Mouse (Mus musculus) erythroblast, embryonic 14.5 days (primary cell): ENCODE measurements around the gene Shld1. TPM values are rescaled to one million over a fixed set of nuclear protein-coding genes. Genes with fewer than 3 reads are reported as not detected.

ENCODE experiments used
- H3K27me3 ChIP-seq: 2 replicates; pipeline ENCODE4 v1.6.1; 2012; ENCODE audit warnings: inconsistent platforms; ENCODE audit not compliant: control insufficient read depth
- H3K36me3 ChIP-seq: 2 replicates; pipeline ENCODE4 v1.6.1; 2012; ENCODE audit warnings: mild to moderate bottlenecking, inconsistent platforms; ENCODE audit not compliant: control insufficient read depth
- H3K4me1 ChIP-seq: 2 replicates; pipeline ENCODE4 v1.6.1; 2012; ENCODE audit warnings: inconsistent platforms; ENCODE audit not compliant: control insufficient read depth
- H3K4me3 ChIP-seq: replicated peaks from 2 replicates; pipeline ENCODE3; 2012; ENCODE audit warnings: moderate library complexity, mild to moderate bottlenecking, inconsistent platforms
- H3K9me3 ChIP-seq: 2 replicates; pipeline ENCODE4 v1.6.1; 2012; ENCODE audit warnings: low read length, inconsistent platforms, mixed read lengths; ENCODE audit not compliant: control insufficient read depth
- GATA1 ChIP-seq: IDR thresholded peaks from 2 replicates; pipeline ENCODE4 v1.6.1; 2012; ENCODE audit warnings: low read length, inconsistent platforms, mixed read lengths
- TAL1 ChIP-seq: IDR thresholded peaks from 3 replicates; pipeline ENCODE4 v1.6.1; 2012; ENCODE audit warnings: low read length, inconsistent platforms, mixed read lengths
- polyA plus RNA-seq: library from polyadenylated mRNA; stranded (reverse); fragments of >175 nt; gene quantifications from 2 replicates; pipeline ENCODE4 v1.2.3, GENCODE M21; 2012

The Shld1 gene
- polyA plus RNA-seq, 1 experiment = 0.12 TPM

GRCm38 (mm10) chr2:132757911-132758310, 71.2 kb downstream of the Shld1 start:
- H3K36me3 ChIP-seq = no peaks in the 10 kb centered on the region
- TF ChIP-seq TAL1 (no peak), GATA1 (no peak)
- no peak overlapping the region for H3K4me3 ChIP-seq
- no peaks in the 10 kb centered on the region for H3K27me3 ChIP-seq
- no peaks in the 10 kb centered on the region for H3K9me3 ChIP-seq
- no peaks in the 10 kb centered on the region for H3K4me1 ChIP-seq

GRCm38 (mm10) chr2:132770822-132771221, 84.1 kb downstream of the Shld1 start:
- TF ChIP-seq GATA1 = no peak
- TF ChIP-seq TAL1 = no peak
- H3K4me1 ChIP-seq = no peaks in the 10 kb centered on the region
- no peaks in the 10 kb centered on the region for H3K9me3 ChIP-seq

GRCm38 (mm10) chr2:132780978-132781377, 94.2 kb downstream of the Shld1 start, which contains the start of gene Chgb:
TSS of gene Chgb (plus strand) at chr2:132781278.
- Histone ChIP-seq H3K27me3 (peaks cover 16% of the 10 kb centered on the region), H3K36me3 (no peaks in the 10 kb centered on the region), H3K4me1 (no peaks in the 10 kb centered on the region; the same call in 1 of the 2 replicates), H3K9me3 (no peaks in the 10 kb centered on the region), H3K4me3 (no peak within 1 kb of the TSS)
- TF ChIP-seq GATA1 = no peak

More at GRCm38 (mm10) chr2:132770822-132771221, 84.1 kb downstream of the Shld1 start:
- no peaks in the 10 kb centered on the region for H3K36me3 ChIP-seq
- no peak overlapping the region for H3K4me3 ChIP-seq
- no peaks in the 10 kb centered on the region for H3K27me3 ChIP-seq

GRCm38 (mm10) chr2:132781439-132782068, 94.8 kb downstream of the Shld1 start:
- Histone ChIP-seq H3K4me1 (no peaks in the 10 kb centered on the region; the same call in 1 of the 2 replicates), H3K4me3 (no peak overlapping the region), H3K9me3 (no peaks in the 10 kb centered on the region), H3K27me3 (peaks cover 16% of the 10 kb centered on the region), H3K36me3 (no peaks in the 10 kb centered on the region)
- TF ChIP-seq TAL1 = no peak
- no peak for TF ChIP-seq GATA1

GRCm38 (mm10) chr2:132784039-132784438, 97.3 kb downstream of the Shld1 start:
- H3K36me3 ChIP-seq = no peaks in the 10 kb centered on the region

GRCm38 (mm10) chr2:132793441-132794203, 106.9 kb downstream of the Shld1 start:
- H3K4me1 ChIP-seq = no peaks in the 10 kb centered on the region
- H3K27me3 ChIP-seq = no peaks in the 10 kb centered on the region
- no peaks in the 10 kb centered on the region for H3K9me3 ChIP-seq
- TF ChIP-seq GATA1 = no peak
- TF ChIP-seq TAL1 = no peak
- no peaks in the 10 kb centered on the region for H3K36me3 ChIP-seq
- no peak overlapping the region for H3K4me3 ChIP-seq

More at GRCm38 (mm10) chr2:132784039-132784438, 97.3 kb downstream of the Shld1 start:
- no peak for TF ChIP-seq GATA1
- no peak for TF ChIP-seq TAL1
- H3K27me3 ChIP-seq = peaks cover 16% of the 10 kb centered on the region
- no peaks in the 10 kb centered on the region; the same call in 1 of the 2 replicates for H3K4me1 ChIP-seq
- H3K9me3 ChIP-seq = no peaks in the 10 kb centered on the region
- no peak overlapping the region for H3K4me3 ChIP-seq

GRCm38 (mm10) chr2:132794204-132794586, 107.5 kb downstream of the Shld1 start:
- Histone ChIP-seq H3K4me1 (no peaks in the 10 kb centered on the region), H3K9me3 (no peaks in the 10 kb centered on the region), H3K36me3 (no peaks in the 10 kb centered on the region), H3K27me3 (no peaks in the 10 kb centered on the region), H3K4me3 (no peak overlapping the region)
- no peak for TF ChIP-seq TAL1
- no peak for TF ChIP-seq GATA1

Other genes with a start within 250 kb of the Shld1 start
- 7.3 and 9.1 TPM in 2 replicates for gene Gpcpd1, start 99.2 kb upstream of the Shld1 start, polyA plus RNA-seq
- gene Chgb, start 94.3 kb downstream of the Shld1 start, polyA plus RNA-seq = 0.01 TPM in 1 of 2 replicates, not detected in the other
- gene Trmt6, start 129.1 kb downstream of the Shld1 start, polyA plus RNA-seq = 0.06 TPM in 2 replicates
- gene Mcm8, start 129.2 kb downstream of the Shld1 start, polyA plus RNA-seq = 0.08 and 0.13 TPM in 2 replicates
- gene Crls1, start 159.7 kb downstream of the Shld1 start, polyA plus RNA-seq = 1.4 and 1.9 TPM in 2 replicates
- gene Lrrn4, start 194.0 kb downstream of the Shld1 start, polyA plus RNA-seq = not detected in 2 replicates